Mouse (Mus musculus) G1E (cell line): ENCODE measurements around the gene Sync. TPM values are rescaled to one million over a fixed set of nuclear protein-coding genes. Genes with fewer than 3 reads are reported as not detected.

Experiments
- ATAC-seq: 2 replicates; pipeline ENCODE4 v1.8.0; 2016; ENCODE audit warnings: mild to moderate bottlenecking; ENCODE audit not compliant: insufficient number of reproducible peaks, poor library complexity, low FRiP score, severe bottlenecking; ENCODE audit errors: extremely low read depth
- DNase-seq: peaks from one replicate; pipeline ENCODE4 v3.0.0; 2012; ENCODE audit warnings: low spot score
- H3K27me3 ChIP-seq: 2 replicates; pipeline ENCODE4 v1.6.1; 2012; ENCODE audit warnings: mild to moderate bottlenecking, low read length, inconsistent platforms; ENCODE audit not compliant: insufficient read depth
- H3K36me3 ChIP-seq: replicated peaks from 2 replicates; pipeline ENCODE3; 2012; ENCODE audit warnings: mild to moderate bottlenecking, inconsistent platforms
- H3K4me1 ChIP-seq: 2 replicates; pipeline ENCODE4 v1.6.1; 2012; ENCODE audit warnings: low read depth, low read length, inconsistent platforms, mixed read lengths; ENCODE audit not compliant: insufficient read depth
- H3K4me3 ChIP-seq: 2 replicates; pipeline ENCODE4 v1.5.1; 2012; ENCODE audit warnings: low read depth, mild to moderate bottlenecking, inconsistent platforms, low read length, moderate library complexity, mixed read lengths
- H3K9me3 ChIP-seq: replicated peaks from 2 replicates; pipeline ENCODE4 v1.6.1; 2012; ENCODE audit warnings: inconsistent platforms
- CTCF ChIP-seq: IDR thresholded peaks from 2 replicates; pipeline ENCODE4 v1.5.1; 2012; ENCODE audit warnings: low read depth, low read length, inconsistent platforms, mixed read lengths
- GATA1 ChIP-seq: IDR thresholded peaks from 2 replicates; pipeline ENCODE4 v1.6.1; 2012; ENCODE audit warnings: borderline replicate concordance, low read length, inconsistent platforms, mixed read lengths
- GATA2 ChIP-seq: IDR thresholded peaks from 2 replicates; pipeline ENCODE4 v1.6.1; 2012; ENCODE audit warnings: low read depth, low read length, inconsistent platforms, borderline replicate concordance
- POLR2AphosphoS5 ChIP-seq: IDR thresholded peaks from 2 replicates; pipeline ENCODE4 v1.6.1; 2012; ENCODE audit warnings: low read depth, low read length, inconsistent platforms; ENCODE audit not compliant: insufficient replicate concordance
- TAL1 ChIP-seq: conservative IDR thresholded peaks from 2 replicates; pipeline ENCODE4 v1.6.1; 2012; ENCODE audit warnings: low read depth, low read length, inconsistent platforms, mixed read lengths
- polyA plus RNA-seq: library from polyadenylated mRNA; stranded (reverse); fragments of >175 nt; gene quantifications from 2 replicates; pipeline ENCODE4 v1.2.3, GENCODE M21; 2012
- total RNA-seq, 2 experiments: library from RNA; stranded (forward) in 1 of 2; stranded (reverse) in 1 of 2; fragments of 200-1000 nt in 1 of 2; fragments of >200 nt in 1 of 2; fragmentation: Nextera tagmentation in 1 of 2; gene quantifications; 2 replicates each; pipeline ENCODE4 v1.2.3; 2014 to 2017

The Sync gene
- total and polyA plus RNA-seq, 3 experiments: 2.1 to 17.2 (median 6.9) TPM

GRCm38 (mm10) chr4:129295188-129295587 lies 7.8 kb downstream of the Sync start:
- Histone ChIP-seq H3K36me3 (peaks cover 42% of the 10 kb centered on the region), H3K9me3 (peaks cover 16% of the 10 kb centered on the region), H3K27me3 (peaks cover 4% of the 10 kb centered on the region; the same call in 1 of the 2 replicates), H3K4me3 (peak overlapping the region; percentile 27; the same call in 1 of the 2 replicates), H3K4me1 (peaks cover 65% of the 10 kb centered on the region)
- ATAC-seq (peak; percentile 93), DNase-seq (peak; percentile 47)
- TF ChIP-seq TAL1: peak; percentile 95
- no peak for TF ChIP-seq POLR2AphosphoS5
- TF ChIP-seq GATA1: no peak
- 0 out of 2 replicates have a peak, but pooled peaks have one; percentile 56 for TF ChIP-seq GATA2

DNA sequence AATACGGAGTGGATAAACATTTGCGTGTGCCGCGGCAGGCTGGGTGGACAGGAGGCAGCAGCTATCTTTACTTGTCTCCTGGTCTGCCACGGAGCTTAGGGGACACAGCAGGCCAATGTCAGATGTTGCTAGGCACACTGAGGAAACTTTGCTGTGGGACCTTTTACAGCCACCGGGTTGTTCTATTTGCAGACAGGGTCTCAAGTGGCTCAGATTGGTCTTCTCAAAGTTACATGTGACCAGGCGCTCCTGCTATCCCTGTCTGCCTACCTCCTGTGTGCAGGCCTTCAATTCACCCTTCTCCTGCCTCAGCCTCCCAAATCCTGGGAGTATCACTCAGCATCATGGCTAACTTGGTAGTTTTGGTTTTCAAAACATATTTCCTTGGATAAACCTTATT lies 8.6 kb downstream of the Sync start:
- Histone ChIP-seq H3K4me1 (peaks cover 63% of the 10 kb centered on the region), H3K36me3 (peaks cover 42% of the 10 kb centered on the region), H3K9me3 (peaks cover 16% of the 10 kb centered on the region), H3K27me3 (peaks cover 4% of the 10 kb centered on the region; the same call in 1 of the 2 replicates), H3K4me3 (peak overlapping the region; percentile 23; the same call in 1 of the 2 replicates)
- ATAC-seq: no peak
- no peak for TF ChIP-seq GATA2
- TF ChIP-seq GATA1: no peak
- no peak for TF ChIP-seq POLR2AphosphoS5
- TF ChIP-seq TAL1: no peak
- no peak for TF ChIP-seq CTCF
- no peak for DNase-seq

DNA sequence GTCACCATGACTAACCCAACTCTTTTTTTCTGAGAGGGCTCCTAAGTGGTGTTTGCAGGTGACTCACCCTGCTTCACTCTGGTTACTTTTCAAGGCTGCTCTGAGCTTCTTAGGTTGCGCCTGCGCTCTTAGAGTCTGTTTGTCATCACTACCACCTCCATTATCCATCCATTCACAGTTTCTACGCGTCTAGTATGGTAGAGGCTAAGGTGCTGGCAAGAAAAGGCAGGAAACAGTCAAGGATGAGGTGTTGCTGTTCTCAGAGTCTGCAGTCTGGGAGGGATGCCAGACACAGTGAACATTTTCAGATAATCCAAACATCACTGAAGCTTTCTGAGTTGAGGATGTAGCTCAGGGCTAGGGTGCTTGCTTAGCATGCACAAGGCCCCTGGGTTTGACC lies 10.3 kb downstream of the Sync start:
- ATAC-seq: no peak

GRCm38 (mm10) chr4:129299121-129299520 lies 11.7 kb downstream of the Sync start:
- H3K27me3 ChIP-seq: no peaks in the 10 kb centered on the region
- no peak overlapping the region for H3K4me3 ChIP-seq
- DNase-seq (no peak), ATAC-seq (no peak)
- peaks cover 3% of the 10 kb centered on the region for H3K9me3 ChIP-seq
- peaks cover 50% of the 10 kb centered on the region for H3K36me3 ChIP-seq
- peaks cover 59% of the 10 kb centered on the region for H3K4me1 ChIP-seq
- no peak for TF ChIP-seq GATA2
- no peak for TF ChIP-seq TAL1
- no peak for TF ChIP-seq CTCF
- TF ChIP-seq POLR2AphosphoS5: no peak
- TF ChIP-seq GATA1: no peak

More for the DNA sequence above, 10.3 kb downstream of the Sync start:
- H3K27me3 ChIP-seq: peaks cover 4% of the 10 kb centered on the region; the same call in 1 of the 2 replicates
- peaks cover 47% of the 10 kb centered on the region for H3K36me3 ChIP-seq
- peaks cover 13% of the 10 kb centered on the region for H3K9me3 ChIP-seq
- no peak overlapping the region for H3K4me3 ChIP-seq
- no peak for TF ChIP-seq TAL1
- H3K4me1 ChIP-seq: peaks cover 61% of the 10 kb centered on the region
- DNase-seq: no peak

DNA sequence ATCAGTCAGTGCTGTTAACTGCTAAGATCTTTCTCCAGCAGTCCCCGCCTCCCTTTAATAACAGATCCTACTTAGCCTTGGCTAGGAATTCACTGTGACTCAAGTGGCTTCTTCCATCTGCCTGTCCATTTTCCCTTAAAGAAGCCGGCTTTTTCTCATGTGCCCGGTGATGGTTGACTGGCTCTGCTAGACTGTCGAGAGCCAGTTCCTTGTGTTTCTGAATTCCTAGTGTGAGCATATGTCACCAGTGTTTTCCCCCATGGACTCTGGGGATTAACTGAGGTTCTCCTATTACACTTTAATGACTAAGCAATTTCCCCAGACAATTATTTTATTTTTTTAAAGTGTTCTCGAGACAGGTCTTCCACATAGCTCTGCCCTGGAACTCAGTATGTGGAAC lies 16.0 kb downstream of the Sync start:
- H3K27me3 ChIP-seq: no peaks in the 10 kb centered on the region
- H3K4me1 ChIP-seq: peaks cover 41% of the 10 kb centered on the region
- H3K36me3 ChIP-seq: peaks cover 65% of the 10 kb centered on the region
- DNase-seq: no peak
- no peak for TF ChIP-seq CTCF
- no peak; the same call in 1 of the 2 replicates for TF ChIP-seq POLR2AphosphoS5
- TF ChIP-seq GATA1: no peak
- TF ChIP-seq TAL1: no peak
- TF ChIP-seq GATA2: no peak
- ATAC-seq: no peak
- no peak overlapping the region for H3K4me3 ChIP-seq
- no peaks in the 10 kb centered on the region for H3K9me3 ChIP-seq

DNA sequence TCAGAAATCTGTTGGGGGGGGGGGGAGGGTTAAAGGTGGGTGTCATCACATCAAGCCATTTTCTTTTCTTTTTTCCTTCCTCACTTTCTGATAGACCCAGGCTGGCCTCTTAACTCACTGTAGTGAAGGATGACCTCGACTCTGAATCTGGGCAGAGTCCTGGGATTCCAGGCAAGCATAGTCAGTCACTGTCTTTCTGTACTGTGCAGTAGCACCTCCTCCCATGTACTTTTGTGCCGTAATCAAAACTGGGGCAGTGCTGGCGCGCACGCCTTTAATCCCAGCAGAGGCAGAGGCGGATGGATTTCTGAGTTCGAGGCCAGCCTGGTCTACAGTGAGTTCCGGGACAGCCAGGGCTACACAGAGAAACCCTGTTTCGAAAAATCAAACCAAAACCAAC lies 16.4 kb downstream of the Sync start:
- H3K4me3 ChIP-seq: no peak overlapping the region
- no peaks in the 10 kb centered on the region for H3K27me3 ChIP-seq
- peaks cover 42% of the 10 kb centered on the region for H3K4me1 ChIP-seq
- H3K36me3 ChIP-seq: peaks cover 65% of the 10 kb centered on the region
- no peak for ATAC-seq
- no peaks in the 10 kb centered on the region for H3K9me3 ChIP-seq
- TF ChIP-seq POLR2AphosphoS5 (no peak), GATA2 (no peak), CTCF (no peak), TAL1 (no peak), GATA1 (no peak)
- no peak for DNase-seq

- no peak for ATAC-seq
Measured at GRCm38 (mm10) chr4:129304306-129304705, 16.9 kb downstream of the Sync start.

More at GRCm38 (mm10) chr4:129304306-129304705, 16.9 kb downstream of the Sync start:
- Histone ChIP-seq H3K9me3 (no peaks in the 10 kb centered on the region), H3K4me3 (no peak overlapping the region), H3K4me1 (peaks cover 42% of the 10 kb centered on the region), H3K36me3 (peaks cover 66% of the 10 kb centered on the region), H3K27me3 (no peaks in the 10 kb centered on the region)
- DNase-seq: no peak
- TF ChIP-seq CTCF (no peak), GATA1 (no peak), TAL1 (no peak)
